Mouse (Mus musculus) left cerebral cortex, adult 11 months (tissue): ENCODE data around the gene Defb21.
A peak's percentile ranks its signal among the peaks of the same experiment; 100 is the strongest.

Source experiments
- DNase-seq: peaks from one replicate; pipeline ENCODE4 v3.0.0; 2022; ENCODE audit warnings: low spot score

Gene Defb21

GRCm38 (mm10) chr2:152572114-152572794 is at the start of gene Defb21:
Gene Defb21 (plus strand): TSS chr2:152572744.
- no peak for DNase-seq

- no peak for DNase-seq
Measured at GRCm38 (mm10) chr2:152539944-152540710, 32.4 kb upstream of the Defb21 start, which contains the start of gene Defb29. Gene Defb29 (minus strand): TSS chr2:152540098.

GRCm38 (mm10) chr2:152541979-152542378 is 30.6 kb upstream of the Defb21 start:
- DNase-seq: no peak

- no peak for DNase-seq
Measured at GRCm38 (mm10) chr2:152542897-152543296, 29.6 kb upstream of the Defb21 start.

GRCm38 (mm10) chr2:152543478-152543877 is 29.1 kb upstream of the Defb21 start:
- no peak for DNase-seq

- peak; percentile 38 for DNase-seq
Measured at GRCm38 (mm10) chr2:152544691-152545090, 27.9 kb upstream of the Defb21 start.

- DNase-seq: no peak
Measured at GRCm38 (mm10) chr2:152548124-152548523, 24.4 kb upstream of the Defb21 start.

GRCm38 (mm10) chr2:152553774-152554423 is 18.6 kb upstream of the Defb21 start:
- peak; percentile 41 for DNase-seq

- no peak for DNase-seq
Measured at GRCm38 (mm10) chr2:152556655-152557054, 15.9 kb upstream of the Defb21 start.

GRCm38 (mm10) chr2:152569038-152569437 is 3.5 kb upstream of the Defb21 start, which contains the start of gene Gm17416:
Gene Gm17416 (plus strand): TSS chr2:152569338.
- DNase-seq: no peak

- no peak for DNase-seq
Measured at GRCm38 (mm10) chr2:152569881-152570280, 2.7 kb upstream of the Defb21 start.

GRCm38 (mm10) chr2:152570313-152570712 is 2.2 kb upstream of the Defb21 start:
- DNase-seq: no peak

- DNase-seq: no peak
Measured at GRCm38 (mm10) chr2:152573484-152573883, 940 bp downstream of the Defb21 start.

- DNase-seq: no peak
Measured at GRCm38 (mm10) chr2:152580107-152580506, 7.6 kb downstream of the Defb21 start, which contains the start of gene Defb19. Gene Defb19 (minus strand): TSS chr2:152580312.

GRCm38 (mm10) chr2:152580612-152581011 is 8.1 kb downstream of the Defb21 start:
- no peak for DNase-seq

- DNase-seq: no peak
Measured at GRCm38 (mm10) chr2:152586926-152587560, 14.5 kb downstream of the Defb21 start.

- DNase-seq: no peak
Measured at GRCm38 (mm10) chr2:152588450-152588849, 15.9 kb downstream of the Defb21 start.

GRCm38 (mm10) chr2:152589021-152589420 is 16.5 kb downstream of the Defb21 start:
- no peak for DNase-seq

- no peak for DNase-seq
Measured at GRCm38 (mm10) chr2:152599299-152599698, 26.8 kb downstream of the Defb21 start, which contains the start of gene Defb45. Gene Defb45 (minus strand): TSS chr2:152599399.

GRCm38 (mm10) chr2:152600076-152600475 is 27.5 kb downstream of the Defb21 start:
- no peak for DNase-seq

GRCm38 (mm10) chr2:152601275-152601960 is 28.9 kb downstream of the Defb21 start:
- no peak for DNase-seq
